Mouse (Mus musculus): Measurements from ENCODE around the gene Cyp2j7.

DNA sequence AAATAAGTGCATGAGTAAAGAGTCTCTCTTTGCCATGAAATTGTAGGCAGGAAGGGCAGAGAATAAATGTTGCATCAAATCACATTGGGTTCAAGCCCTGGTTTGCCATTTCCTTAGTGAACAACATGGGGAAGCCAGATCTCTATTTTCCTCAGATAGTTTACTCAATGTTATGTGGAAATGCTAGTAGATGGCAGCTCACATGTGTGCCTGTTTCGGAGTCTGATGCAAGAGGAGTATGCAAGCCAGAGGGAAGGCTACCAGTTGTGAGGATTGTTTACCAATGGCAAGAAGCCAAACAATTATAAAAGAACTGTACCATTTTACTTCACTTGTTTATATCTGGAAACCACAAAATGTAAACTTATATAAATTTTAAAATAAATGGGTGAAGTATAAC, 74.9 kb downstream of the Cyp2j7 start:
- TF ChIP-seq CTCF (conservative IDR thresholded peaks at IDR 0.05; ENCODE audit: low read length) (no peak), NANOG (IDR thresholded peaks at IDR 0.05; ENCODE audit: borderline replicate concordance, low read length) (no peak), POU5F1 (IDR thresholded peaks at IDR 0.05; ENCODE audit: borderline replicate concordance, low read length) (no peak)
